Mouse (Mus musculus) stomach, embryonic 16.5 days (tissue): ENCODE measurements at regions not wholly inside any gene's neighbourhood (a gene's known extent, or its start where the extent isn't known, plus 50 kb on each side); places are given as distances from the start of the nearest gene placed in this dataset.

Source experiments
- ATAC-seq: fragments of 200-750 bp; cut with Nextera tagmentation; 2 replicates; pipeline ENCODE4 v1.8.0; 2017; ENCODE audit warnings: moderate number of reproducible peaks, moderate TSS enrichment; ENCODE audit not compliant: insufficient read depth, low FRiP score
- H3K27ac ChIP-seq: fragments of 300-500 bp; sonication (generic); 2 replicates; pipeline ENCODE4 v1.5.1; 2014; ENCODE audit warnings: low read length
- H3K27me3 ChIP-seq: fragments of 300-500 bp; sonication (generic); 2 replicates; pipeline ENCODE4 v1.6.1; 2014; ENCODE audit warnings: low read length, control low read depth, mixed read lengths; ENCODE audit not compliant: control insufficient read depth, insufficient read depth
- H3K36me3 ChIP-seq: fragments of 300-500 bp; sonication (generic); 2 replicates; pipeline ENCODE4 v1.6.1; 2014; ENCODE audit warnings: low read length; ENCODE audit not compliant: control insufficient read depth, insufficient read depth
- H3K4me1 ChIP-seq: fragments of 300-500 bp; sonication (generic); 2 replicates; pipeline ENCODE4 v1.6.1; 2014; ENCODE audit warnings: low read length, control low read depth, mixed read lengths; ENCODE audit not compliant: control insufficient read depth, insufficient read depth
- H3K4me2 ChIP-seq: fragments of 300-500 bp; sonication (generic); 2 replicates; pipeline ENCODE4 v1.6.1; 2014; ENCODE audit warnings: low read depth, low read length, mixed read lengths
- H3K4me3 ChIP-seq: fragments of 300-500 bp; sonication (generic); replicated peaks from 2 replicates; pipeline ENCODE4 v1.5.1; 2014; ENCODE audit warnings: mild to moderate bottlenecking, low read length
- H3K9ac ChIP-seq: fragments of 300-500 bp; sonication (generic); 2 replicates; pipeline ENCODE4 v1.6.1; 2014; ENCODE audit warnings: low read length
- H3K9me3 ChIP-seq: fragments of 300-500 bp; sonication (generic); replicated peaks from 2 replicates; pipeline ENCODE4 v1.6.1; 2016; ENCODE audit warnings: low read length, control low read depth; ENCODE audit not compliant: control insufficient read depth
- WGBS: fragments of 180-500 bp; shearing (Covaris S2); extraction: QIAGEN DNeasy Blood & Tissue Kit; methylation state at CpG from one replicate; pipeline ENCODE4 v1.1.7; 2014; 5-methylcytosine and 5-hydroxymethylcytosine counted together

GRCm38 (mm10) chr8:10712118-10712689 lies 296.1 kb downstream of the Irs2 start:
- WGBS = 65% methylated on average over 7 of the region's 7 CpGs
- no peak overlapping the region for H3K9ac ChIP-seq
- ATAC-seq = no peak

DNA sequence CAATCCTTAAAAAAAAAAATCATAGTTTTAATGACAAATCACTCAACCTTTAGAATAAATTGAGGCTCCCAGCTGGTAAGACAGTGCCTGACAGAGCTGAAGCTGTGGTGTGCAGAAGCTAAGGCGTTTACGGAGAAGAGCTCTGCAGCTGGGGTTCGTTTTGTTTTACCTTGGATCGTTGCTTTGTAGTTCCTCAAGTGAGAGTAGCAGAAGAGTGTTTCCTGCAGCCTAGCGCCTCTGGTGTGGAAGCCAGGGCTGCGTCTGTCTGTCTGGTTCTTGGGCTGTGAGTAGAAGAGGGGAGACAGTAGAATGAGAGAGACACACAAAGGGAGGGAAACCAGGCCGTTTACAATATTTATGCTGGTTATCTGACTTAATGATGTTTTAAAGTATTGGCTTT lies 296.8 kb downstream of the Irs2 start:
- H3K27me3 ChIP-seq = no peaks in the 10 kb centered on the region
- H3K36me3 ChIP-seq = no peaks in the 10 kb centered on the region
- ATAC-seq = no peak
- no peaks in the 10 kb centered on the region for H3K4me1 ChIP-seq
- H3K9me3 ChIP-seq = no peaks in the 10 kb centered on the region
- no peak overlapping the region for H3K4me3 ChIP-seq
- no peak overlapping the region for H3K4me2 ChIP-seq
- no peak overlapping the region for H3K9ac ChIP-seq
- WGBS = 51% methylated on average over 7 of the region's 7 CpGs
- no peak overlapping the region for H3K27ac ChIP-seq

More at GRCm38 (mm10) chr8:10712118-10712689, 296.1 kb downstream of the Irs2 start:
- Histone ChIP-seq H3K27me3 (no peaks in the 10 kb centered on the region), H3K4me1 (no peaks in the 10 kb centered on the region), H3K9me3 (no peaks in the 10 kb centered on the region), H3K4me2 (no peak overlapping the region), H3K36me3 (no peaks in the 10 kb centered on the region), H3K27ac (no peak overlapping the region), H3K4me3 (no peak overlapping the region)

DNA sequence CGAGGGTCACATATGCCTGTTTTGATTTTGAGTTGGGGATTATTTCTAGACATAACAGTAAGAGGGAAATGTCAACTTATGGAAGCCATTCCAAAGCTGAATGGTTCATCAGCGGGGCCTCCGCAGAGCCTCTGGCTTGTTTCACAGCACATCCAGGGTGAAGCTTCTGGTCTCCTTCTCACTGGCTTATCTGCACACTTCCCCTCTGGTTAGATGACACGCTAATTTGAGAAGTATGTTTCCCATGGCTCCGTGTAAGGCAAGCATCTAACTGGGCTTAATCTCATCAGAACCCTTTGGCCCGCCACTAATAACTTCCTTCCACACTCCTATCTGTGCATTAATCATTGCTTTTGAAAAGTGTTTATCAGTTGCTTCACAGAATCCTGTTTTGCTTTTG lies 299.7 kb downstream of the Irs2 start:
- Histone ChIP-seq H3K4me3 (no peak overlapping the region), H3K9ac (no peak overlapping the region), H3K36me3 (no peaks in the 10 kb centered on the region), H3K4me2 (no peak overlapping the region), H3K27me3 (no peaks in the 10 kb centered on the region), H3K4me1 (no peaks in the 10 kb centered on the region), H3K9me3 (no peaks in the 10 kb centered on the region), H3K27ac (no peak overlapping the region)
- no peak for ATAC-seq
- 66% methylated on average over 6 of the region's 6 CpGs for WGBS

DNA sequence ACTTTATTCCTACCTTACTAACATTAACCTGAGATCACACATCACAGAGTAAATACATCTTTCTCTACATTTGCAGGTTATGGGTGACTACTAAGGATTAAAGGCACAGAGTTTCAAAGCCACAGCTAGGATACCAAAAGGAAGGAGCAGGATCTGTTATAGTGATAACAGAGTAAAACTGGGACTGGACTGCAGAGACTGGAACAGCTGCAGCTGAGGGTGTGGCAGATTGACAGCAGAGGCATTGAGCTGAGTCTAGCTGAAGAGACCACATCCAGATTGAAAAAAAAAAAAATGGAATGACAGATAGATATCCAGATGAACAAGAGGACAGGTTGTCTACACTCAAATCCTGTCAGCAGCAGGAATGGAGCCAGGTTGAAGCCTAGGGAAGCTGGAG lies 301.1 kb downstream of the Irs2 start:
- no peaks in the 10 kb centered on the region for H3K9me3 ChIP-seq
- no peaks in the 10 kb centered on the region for H3K36me3 ChIP-seq
- no peak for ATAC-seq
- H3K9ac ChIP-seq = no peak overlapping the region
- H3K27me3 ChIP-seq = no peaks in the 10 kb centered on the region
- H3K4me2 ChIP-seq = no peak overlapping the region
- H3K4me3 ChIP-seq = no peak overlapping the region
- H3K4me1 ChIP-seq = no peaks in the 10 kb centered on the region
- no peak overlapping the region for H3K27ac ChIP-seq

- Histone ChIP-seq H3K27me3 (no peaks in the 10 kb centered on the region), H3K27ac (no peak overlapping the region), H3K4me1 (no peaks in the 10 kb centered on the region), H3K36me3 (no peaks in the 10 kb centered on the region), H3K9ac (no peak overlapping the region), H3K4me2 (no peak overlapping the region), H3K9me3 (no peaks in the 10 kb centered on the region), H3K4me3 (no peak overlapping the region)
- 62% methylated on average over 7 of the region's 7 CpGs for WGBS
- no peak for ATAC-seq
Observed at GRCm38 (mm10) chr8:10705909-10706308, 302.3 kb downstream of the Irs2 start.

GRCm38 (mm10) chr8:10702755-10703154 lies 305.5 kb downstream of the Irs2 start:
- no peaks in the 10 kb centered on the region for H3K9me3 ChIP-seq
- H3K27me3 ChIP-seq = no peaks in the 10 kb centered on the region
- H3K36me3 ChIP-seq = no peaks in the 10 kb centered on the region
- no peak overlapping the region for H3K4me3 ChIP-seq
- no peaks in the 10 kb centered on the region for H3K4me1 ChIP-seq
- H3K9ac ChIP-seq = no peak overlapping the region
- no peak overlapping the region for H3K4me2 ChIP-seq
- H3K27ac ChIP-seq = no peak overlapping the region
- ATAC-seq = no peak
- WGBS = 77% methylated on average over 7 of the region's 7 CpGs

DNA sequence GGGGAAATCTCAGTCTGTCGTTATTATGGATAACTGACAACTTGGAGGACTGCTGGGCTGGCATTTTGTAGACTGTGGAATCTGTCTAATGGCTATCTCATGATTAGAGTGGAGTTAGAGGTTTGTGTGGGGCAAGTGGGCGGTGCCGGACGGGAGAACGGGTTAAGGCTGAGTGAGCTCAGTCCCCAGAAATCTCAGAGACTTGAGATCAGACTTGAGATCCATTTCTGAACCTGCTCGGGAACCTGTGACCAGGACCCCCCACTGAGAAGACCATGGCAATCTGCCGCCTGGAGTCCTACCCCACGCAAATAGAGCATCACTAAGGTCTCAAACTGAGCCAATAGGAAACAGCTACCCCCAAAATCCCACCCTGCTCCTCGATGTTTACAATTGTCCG lies 306.0 kb downstream of the Irs2 start:
- Histone ChIP-seq H3K9ac (no peak overlapping the region), H3K27ac (no peak overlapping the region), H3K9me3 (no peaks in the 10 kb centered on the region), H3K4me1 (no peaks in the 10 kb centered on the region), H3K4me2 (no peak overlapping the region), H3K4me3 (no peak overlapping the region), H3K27me3 (no peaks in the 10 kb centered on the region), H3K36me3 (no peaks in the 10 kb centered on the region)
- WGBS = 73% methylated on average over 10 of the region's 10 CpGs
- ATAC-seq = no peak

DNA sequence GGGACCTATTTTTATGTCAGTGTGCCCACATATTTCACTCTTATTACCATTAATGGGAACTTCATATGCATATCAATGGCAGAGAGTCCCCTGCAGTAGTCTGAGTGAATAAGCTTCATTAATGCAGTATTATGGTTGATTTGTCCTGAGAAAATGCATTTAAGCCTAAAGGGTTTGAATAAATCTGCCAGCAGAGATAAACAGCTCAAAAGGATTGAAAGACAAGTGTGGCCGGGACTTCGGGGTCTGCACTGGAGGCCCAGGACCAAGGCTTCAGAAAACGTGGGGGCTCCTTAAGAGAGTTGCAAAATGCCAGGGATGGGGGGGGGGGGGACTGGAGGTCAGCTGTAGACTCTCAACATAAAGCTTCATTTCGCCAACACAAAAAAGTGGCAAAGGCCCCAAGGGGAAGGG lies 306.6 kb downstream of the Irs2 start:
- Histone ChIP-seq H3K9ac (no peak overlapping the region), H3K4me3 (no peak overlapping the region), H3K27me3 (no peaks in the 10 kb centered on the region), H3K27ac (no peak overlapping the region), H3K4me2 (no peak overlapping the region), H3K9me3 (no peaks in the 10 kb centered on the region), H3K4me1 (no peaks in the 10 kb centered on the region), H3K36me3 (no peaks in the 10 kb centered on the region)
- ATAC-seq = no peak
- WGBS = 75% methylated on average over 4 of the region's 4 CpGs

DNA sequence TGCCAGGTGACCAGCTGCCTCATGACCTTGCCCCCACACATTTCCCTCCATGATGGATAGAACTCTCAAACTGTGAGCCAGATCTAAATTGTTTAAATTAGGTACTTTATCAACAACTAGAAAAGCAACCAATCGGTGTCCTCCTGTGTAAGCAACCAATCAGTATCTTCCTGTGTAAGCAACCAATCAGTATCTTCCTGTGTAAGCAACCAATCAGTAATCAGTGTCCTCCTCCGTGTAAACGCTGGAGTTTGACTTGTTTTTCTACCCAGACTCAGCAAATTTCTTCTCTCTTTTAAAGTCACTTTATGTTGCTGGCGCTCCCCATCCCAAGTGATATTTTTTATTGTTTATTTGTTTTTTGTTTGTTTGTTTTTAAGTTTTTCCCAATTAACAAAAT lies 307.0 kb downstream of the Irs2 start:
- no peak overlapping the region for H3K9ac ChIP-seq
- no peak overlapping the region for H3K4me2 ChIP-seq
- H3K4me3 ChIP-seq = no peak overlapping the region
- no peak for ATAC-seq
- no peaks in the 10 kb centered on the region for H3K27me3 ChIP-seq
- WGBS = 74% methylated on average over 4 of the region's 4 CpGs
- no peaks in the 10 kb centered on the region for H3K4me1 ChIP-seq
- no peak overlapping the region for H3K27ac ChIP-seq
- no peaks in the 10 kb centered on the region for H3K36me3 ChIP-seq
- no peaks in the 10 kb centered on the region for H3K9me3 ChIP-seq

- Histone ChIP-seq H3K4me2 (no peak overlapping the region), H3K9ac (no peak overlapping the region), H3K27ac (no peak overlapping the region), H3K36me3 (no peaks in the 10 kb centered on the region), H3K9me3 (no peaks in the 10 kb centered on the region), H3K4me3 (no peak overlapping the region), H3K27me3 (no peaks in the 10 kb centered on the region), H3K4me1 (no peaks in the 10 kb centered on the region)
- WGBS = 65% methylated on average over 9 of the region's 9 CpGs
- no peak for ATAC-seq
Observed at GRCm38 (mm10) chr8:10699669-10700068, 308.6 kb downstream of the Irs2 start.
